Mouse (Mus musculus) thymus, postnatal 14 days (tissue): Measurements from ENCODE around the gene Arpp21.

ENCODE experiments used
- DNase-seq: peaks from one replicate; pipeline ENCODE4 v3.0.0; 2021

The Arpp21 gene

GRCm38 (mm10) chr9:112230716-112231361, 4.9 kb downstream of the Arpp21 start:
- DNase-seq = peak; percentile 3

- no peak for DNase-seq
These were observed 7.3 kb downstream of the Arpp21 start for GRCm38 (mm10) chr9:112228470-112228869.

GRCm38 (mm10) chr9:112227174-112227573, 8.6 kb downstream of the Arpp21 start:
- no peak for DNase-seq

- DNase-seq = peak; percentile 61
These were observed 9.2 kb downstream of the Arpp21 start for GRCm38 (mm10) chr9:112226511-112226910.

GRCm38 (mm10) chr9:112225046-112225445, 10.7 kb downstream of the Arpp21 start:
- DNase-seq = peak; percentile 60

- peak; percentile 81 for DNase-seq
These were observed 16.4 kb downstream of the Arpp21 start for GRCm38 (mm10) chr9:112219372-112219771.

GRCm38 (mm10) chr9:112218237-112218636, 17.5 kb downstream of the Arpp21 start:
- DNase-seq = no peak

GRCm38 (mm10) chr9:112217161-112217560, 18.6 kb downstream of the Arpp21 start:
- peak; percentile 90 for DNase-seq

GRCm38 (mm10) chr9:112215030-112215806, 20.5 kb downstream of the Arpp21 start:
- DNase-seq = no peak

- DNase-seq = peak; percentile 56
These were observed 22.1 kb downstream of the Arpp21 start for GRCm38 (mm10) chr9:112213411-112214255.

- no peak for DNase-seq
These were observed 25.9 kb downstream of the Arpp21 start for GRCm38 (mm10) chr9:112209803-112210202.

GRCm38 (mm10) chr9:112207767-112208166, 28.0 kb downstream of the Arpp21 start:
- peak; percentile 93 for DNase-seq

GRCm38 (mm10) chr9:112198296-112198695, 37.4 kb downstream of the Arpp21 start:
- DNase-seq = no peak

GRCm38 (mm10) chr9:112194049-112194448, 41.7 kb downstream of the Arpp21 start:
- DNase-seq = no peak

- DNase-seq = no peak
These were observed 46.3 kb downstream of the Arpp21 start for GRCm38 (mm10) chr9:112189394-112189793.

GRCm38 (mm10) chr9:112188358-112188893, 47.3 kb downstream of the Arpp21 start:
- no peak for DNase-seq

GRCm38 (mm10) chr9:112187667-112188066, 48.1 kb downstream of the Arpp21 start:
- no peak for DNase-seq

- peak; percentile 66 for DNase-seq
These were observed 49.1 kb downstream of the Arpp21 start for GRCm38 (mm10) chr9:112186336-112187305.

- no peak for DNase-seq
These were observed 50.0 kb downstream of the Arpp21 start for GRCm38 (mm10) chr9:112185746-112186145.

GRCm38 (mm10) chr9:112182738-112183137, 53.0 kb downstream of the Arpp21 start:
- DNase-seq = no peak

- DNase-seq = no peak
These were observed 55.7 kb downstream of the Arpp21 start for GRCm38 (mm10) chr9:112180006-112180405.

GRCm38 (mm10) chr9:112178438-112178837, 57.3 kb downstream of the Arpp21 start:
- no peak for DNase-seq
